Mouse (Mus musculus) heart, embryonic 16.5 days (tissue): ENCODE measurements at regions not wholly inside any gene's neighbourhood (a gene's known extent, or its start where the extent isn't known, plus 50 kb on each side); places are given as distances from the start of the nearest gene placed in this dataset.

ENCODE experiments used
- ATAC-seq: fragments of 200-750 bp; cut with Nextera tagmentation; replicated peaks from 2 replicates; pipeline ENCODE4 v1.8.0; 2017; ENCODE audit warnings: moderate number of reproducible peaks; ENCODE audit not compliant: insufficient read depth, low FRiP score; ENCODE audit errors: extremely low read depth
- H3K27ac ChIP-seq: fragments of 300-500 bp; sonication (generic); 2 replicates; pipeline ENCODE4 v1.5.1; 2014; ENCODE audit warnings: mild to moderate bottlenecking, low read length, control low read depth, moderate library complexity
- H3K27me3 ChIP-seq: fragments of 300-500 bp; sonication (generic); 2 replicates; pipeline ENCODE4 v1.6.1; 2014; ENCODE audit warnings: low read length, mixed read lengths; ENCODE audit not compliant: control insufficient read depth, insufficient read depth
- H3K36me3 ChIP-seq: fragments of 300-500 bp; sonication (generic); 2 replicates; pipeline ENCODE4 v1.6.1; 2014; ENCODE audit not compliant: control insufficient read depth, insufficient read depth
- H3K4me1 ChIP-seq: fragments of 300-500 bp; sonication (generic); 2 replicates; pipeline ENCODE4 v1.6.1; 2014; ENCODE audit warnings: low read length, mixed read lengths; ENCODE audit not compliant: control insufficient read depth, insufficient read depth
- H3K4me2 ChIP-seq: fragments of 300-500 bp; sonication (generic); 2 replicates; pipeline ENCODE4 v1.6.1; 2014; ENCODE audit warnings: low read depth, mild to moderate bottlenecking, control low read depth, low read length
- H3K4me3 ChIP-seq: fragments of 300-500 bp; sonication (generic); 2 replicates; pipeline ENCODE4 v1.5.1; 2014; ENCODE audit warnings: mild to moderate bottlenecking, control low read depth, low read length
- H3K9ac ChIP-seq: fragments of 300-500 bp; sonication (generic); 2 replicates; pipeline ENCODE4 v1.6.1; 2014; ENCODE audit warnings: low read length, control low read depth
- H3K9me3 ChIP-seq: fragments of 300-500 bp; sonication (generic); replicated peaks from 2 replicates; pipeline ENCODE4 v1.6.1; 2016; ENCODE audit warnings: low read length; ENCODE audit not compliant: control insufficient read depth
- WGBS: fragments of 180-500 bp; shearing (Covaris S2); extraction: QIAGEN DNeasy Blood & Tissue Kit; methylation state at CpG from one replicate; pipeline ENCODE4 v1.1.7; 2014; 5-methylcytosine and 5-hydroxymethylcytosine counted together

DNA sequence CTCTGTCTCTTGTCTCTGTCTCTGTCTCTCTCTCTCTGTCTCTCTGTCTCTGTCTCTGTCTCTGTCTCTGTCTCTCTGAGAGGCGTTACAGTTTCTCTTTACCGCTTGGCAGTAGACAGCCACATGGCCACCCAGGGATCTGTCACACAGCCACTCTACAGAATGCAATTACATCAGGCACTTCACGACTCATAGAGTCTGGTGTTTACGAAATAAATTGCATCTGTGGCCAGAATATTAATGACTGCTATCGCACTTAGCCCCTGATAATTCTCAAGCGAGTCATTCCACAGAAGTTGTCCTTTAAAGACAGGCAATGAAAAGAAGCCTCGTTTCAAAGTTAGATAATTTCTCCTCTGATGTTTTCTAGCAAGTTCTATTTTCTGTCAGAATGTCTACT is 170.9 kb upstream of the Phyhipl start:
- Histone ChIP-seq H3K4me1 (no peaks in the 10 kb centered on the region), H3K9me3 (no peaks in the 10 kb centered on the region), H3K36me3 (no peaks in the 10 kb centered on the region), H3K4me2 (no peak overlapping the region), H3K27me3 (no peaks in the 10 kb centered on the region), H3K4me3 (no peak overlapping the region), H3K9ac (no peak overlapping the region), H3K27ac (no peak overlapping the region)
- WGBS = 69% methylated on average over 7 of the region's 7 CpGs
- no peak for ATAC-seq

DNA sequence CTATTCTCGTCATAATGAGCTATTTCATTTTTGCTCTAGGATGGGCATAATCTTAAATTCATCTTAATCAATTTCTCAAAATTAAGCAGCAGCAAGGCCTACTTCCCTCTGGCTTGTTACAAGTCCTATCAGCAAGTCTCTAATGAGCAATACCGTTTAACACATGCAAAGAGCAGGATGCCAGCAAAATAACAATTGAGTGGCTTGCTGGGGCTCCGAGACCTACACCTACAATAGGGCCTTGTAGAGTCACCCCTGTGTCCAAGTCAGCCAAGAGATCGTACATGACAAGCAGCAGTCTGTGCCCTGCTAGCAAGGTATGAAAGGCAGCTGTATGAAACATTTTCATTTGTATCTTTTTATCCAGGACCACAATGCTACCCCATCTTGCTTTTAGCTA is 169.7 kb upstream of the Phyhipl start:
- Histone ChIP-seq H3K4me1 (no peaks in the 10 kb centered on the region), H3K4me2 (no peak overlapping the region), H3K36me3 (no peaks in the 10 kb centered on the region), H3K27me3 (no peaks in the 10 kb centered on the region), H3K9ac (no peak overlapping the region), H3K4me3 (no peak overlapping the region), H3K27ac (no peak overlapping the region), H3K9me3 (no peaks in the 10 kb centered on the region)
- WGBS = 72% methylated on average over 4 of the region's 4 CpGs
- no peak for ATAC-seq

DNA sequence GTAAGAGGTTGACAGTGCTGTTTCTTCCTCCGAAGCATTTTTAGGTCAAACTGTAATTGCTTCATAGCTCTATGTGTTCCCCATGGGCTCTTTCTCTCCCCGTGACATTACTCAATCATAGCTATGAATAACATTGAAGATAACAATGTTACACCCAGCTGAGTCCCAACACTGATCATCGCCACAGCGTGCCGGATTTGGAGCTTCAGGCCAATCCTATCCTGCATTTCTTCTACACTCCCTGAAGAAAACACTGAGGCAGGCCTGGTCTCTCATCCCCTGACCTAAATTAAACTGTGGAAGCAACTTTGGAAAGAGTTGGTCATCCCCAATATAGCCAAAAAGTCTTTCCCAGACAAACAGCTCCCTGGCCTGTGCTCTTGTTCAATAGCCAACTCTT is 168.7 kb upstream of the Phyhipl start:
- H3K4me1 ChIP-seq = no peaks in the 10 kb centered on the region
- no peak overlapping the region for H3K4me3 ChIP-seq
- H3K4me2 ChIP-seq = no peak overlapping the region
- no peak for ATAC-seq
- H3K27ac ChIP-seq = no peak overlapping the region
- no peaks in the 10 kb centered on the region for H3K9me3 ChIP-seq
- no peaks in the 10 kb centered on the region for H3K27me3 ChIP-seq
- no peak overlapping the region for H3K9ac ChIP-seq
- H3K36me3 ChIP-seq = no peaks in the 10 kb centered on the region
- WGBS = 75% methylated on average over 5 of the region's 5 CpGs

DNA sequence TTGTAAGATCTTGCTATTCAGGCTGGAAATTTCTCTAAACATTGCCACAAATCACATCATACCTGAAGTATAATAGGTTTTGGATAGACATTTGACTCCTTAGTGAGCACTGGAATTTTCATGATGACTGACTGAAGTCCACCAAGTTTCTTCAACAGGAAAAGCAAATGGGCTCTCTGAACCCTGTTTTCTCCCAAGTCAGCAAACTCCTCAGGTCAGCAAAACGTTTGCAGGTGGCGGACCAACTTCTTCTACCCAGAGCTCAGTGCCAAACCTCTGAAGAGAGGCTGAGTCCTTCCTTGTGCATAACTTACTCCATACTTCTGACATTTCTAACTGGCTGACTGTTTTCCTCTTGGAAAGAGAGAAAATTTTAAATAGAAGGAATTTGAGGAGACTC is 164.2 kb upstream of the Phyhipl start:
- Histone ChIP-seq H3K4me3 (no peak overlapping the region), H3K4me1 (no peaks in the 10 kb centered on the region), H3K4me2 (no peak overlapping the region), H3K9me3 (no peaks in the 10 kb centered on the region), H3K27me3 (no peaks in the 10 kb centered on the region), H3K27ac (no peak overlapping the region), H3K36me3 (no peaks in the 10 kb centered on the region), H3K9ac (no peak overlapping the region)
- WGBS = 77% methylated on average over 2 of the region's 2 CpGs
- no peak for ATAC-seq

DNA sequence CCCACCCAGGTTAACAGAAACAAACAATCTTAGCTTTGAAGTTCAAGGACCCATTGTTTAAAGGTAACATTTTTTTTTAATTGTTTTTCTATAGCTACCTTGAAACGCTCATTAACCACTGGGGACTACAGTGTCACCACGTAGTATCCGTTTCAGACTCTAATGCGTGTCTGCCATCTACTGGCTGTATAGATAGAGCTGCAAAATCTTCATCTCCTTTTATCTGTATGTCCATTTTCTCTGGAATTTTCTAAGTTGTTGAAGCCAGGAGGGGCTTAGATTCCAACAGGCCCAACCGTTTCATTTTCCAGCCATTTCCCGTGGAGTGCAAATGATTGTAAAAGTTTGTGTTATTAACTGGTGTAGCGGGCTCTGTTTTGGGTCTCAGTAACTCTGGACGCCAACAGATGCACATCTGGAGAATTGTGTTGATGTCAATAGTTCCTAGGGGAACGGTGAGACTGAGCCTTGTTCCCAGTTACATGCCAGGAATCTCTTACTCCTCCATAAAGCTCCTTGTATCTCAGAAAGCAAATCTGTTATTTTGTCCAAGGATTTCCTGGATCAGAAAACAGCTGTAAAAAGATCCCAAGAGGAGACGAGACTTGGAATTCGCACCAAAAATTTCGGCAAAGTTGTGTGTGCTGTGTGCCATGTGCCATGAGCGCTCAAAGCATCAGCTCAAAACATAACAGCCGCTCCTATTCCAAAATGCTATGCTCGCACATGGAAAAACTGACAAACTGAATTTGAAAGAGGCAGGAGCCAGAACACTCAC is 158.8 kb upstream of the Phyhipl start:
- Histone ChIP-seq H3K4me1 (no peaks in the 10 kb centered on the region), H3K4me3 (no peak overlapping the region), H3K36me3 (no peaks in the 10 kb centered on the region), H3K9ac (no peak overlapping the region), H3K27ac (no peak overlapping the region), H3K9me3 (no peaks in the 10 kb centered on the region), H3K27me3 (no peaks in the 10 kb centered on the region), H3K4me2 (no peak overlapping the region)
- WGBS = 53% methylated on average over 15 of the region's 15 CpGs
- ATAC-seq = no peak

DNA sequence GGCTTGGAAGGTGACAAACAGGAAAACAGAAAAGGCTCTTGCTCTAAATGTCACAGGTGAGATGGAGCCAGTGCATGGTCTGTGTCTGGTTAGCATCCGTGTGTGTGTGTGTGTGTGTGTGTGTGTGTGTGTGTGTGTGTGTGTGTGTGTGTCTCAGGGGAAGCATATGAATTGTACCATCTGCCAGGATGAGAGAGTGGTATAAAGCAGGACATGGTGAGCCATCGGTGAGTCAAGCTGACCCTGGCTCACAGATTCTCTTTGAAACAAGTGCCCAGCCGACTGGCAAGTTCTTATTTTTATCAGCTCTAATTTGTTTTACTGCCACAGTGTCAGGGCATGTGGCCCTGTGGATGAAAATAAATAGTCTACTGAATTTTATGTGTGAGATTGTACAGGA is 153.6 kb upstream of the Phyhipl start:
- 53% methylated on average over 3 of the region's 3 CpGs for WGBS
- no peak overlapping the region for H3K4me3 ChIP-seq
- no peaks in the 10 kb centered on the region for H3K27me3 ChIP-seq
- no peak overlapping the region for H3K4me2 ChIP-seq
- H3K4me1 ChIP-seq = no peaks in the 10 kb centered on the region
- H3K9me3 ChIP-seq = no peaks in the 10 kb centered on the region
- H3K27ac ChIP-seq = no peak overlapping the region
- no peak overlapping the region for H3K9ac ChIP-seq
- no peaks in the 10 kb centered on the region for H3K36me3 ChIP-seq
- no peak for ATAC-seq

DNA sequence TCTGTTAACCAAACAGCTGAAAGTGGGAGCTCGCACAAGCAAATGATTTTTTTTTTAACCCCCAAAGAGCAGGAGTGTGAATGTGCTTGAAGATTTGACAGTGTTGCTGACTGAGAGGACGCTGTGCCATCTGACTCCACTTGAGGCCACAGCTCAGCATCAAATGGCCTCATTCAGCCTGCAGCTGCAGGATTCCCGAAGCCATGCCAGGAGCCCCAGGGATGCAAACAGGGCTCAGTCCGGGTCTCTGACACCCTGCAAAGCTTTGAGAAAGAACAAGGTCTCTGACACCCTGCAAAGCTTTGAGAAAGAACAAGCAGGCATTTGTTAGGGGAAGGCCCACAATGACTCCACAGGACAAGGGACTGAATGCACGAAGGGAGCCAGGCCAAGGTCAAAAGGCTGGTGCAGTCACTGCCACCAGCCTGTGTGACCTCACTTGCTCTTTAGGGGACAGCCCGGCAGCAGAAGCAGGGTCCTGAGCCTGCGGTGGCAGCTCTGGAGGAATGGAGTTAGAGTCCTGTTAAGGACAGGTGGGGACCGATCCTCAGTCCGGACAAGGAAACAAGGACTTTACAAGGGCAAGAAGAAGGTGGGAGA is 151.1 kb upstream of the Phyhipl start:
- no peak for ATAC-seq
- H3K9ac ChIP-seq = no peak overlapping the region
- no peak overlapping the region for H3K27ac ChIP-seq
- no peak overlapping the region for H3K4me3 ChIP-seq
- no peak overlapping the region for H3K4me2 ChIP-seq
- H3K27me3 ChIP-seq = no peaks in the 10 kb centered on the region
- 48% methylated on average over 9 of the region's 9 CpGs for WGBS
- no peaks in the 10 kb centered on the region for H3K4me1 ChIP-seq
- no peaks in the 10 kb centered on the region for H3K36me3 ChIP-seq
- no peaks in the 10 kb centered on the region for H3K9me3 ChIP-seq

DNA sequence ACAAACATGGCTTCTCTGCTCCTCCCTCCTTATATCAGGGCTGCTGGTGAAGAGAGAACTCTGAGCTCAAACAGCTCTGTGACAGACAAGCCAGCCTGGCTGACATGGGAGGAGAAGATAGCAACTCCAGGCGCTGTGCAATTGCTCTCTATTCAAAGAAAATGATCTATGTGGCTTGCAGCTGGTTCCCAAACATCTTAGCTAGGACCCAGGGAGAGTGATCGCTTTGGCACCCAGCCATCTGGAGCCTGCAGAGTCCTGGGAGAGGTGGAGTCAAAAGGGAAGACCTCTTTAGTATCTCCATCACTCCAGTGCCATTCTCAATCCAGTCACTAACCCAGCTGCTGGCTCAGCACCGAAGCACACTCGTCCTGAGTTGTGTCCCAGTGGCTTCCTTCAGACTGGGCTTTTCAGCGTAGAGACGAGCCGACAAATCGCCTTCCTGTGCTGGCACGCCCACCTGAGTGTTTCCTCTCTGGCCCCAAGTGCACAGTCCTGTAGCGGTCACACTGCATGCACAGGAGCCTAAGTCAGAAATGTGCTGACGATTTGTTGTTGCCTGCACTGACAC is 145.1 kb upstream of the Phyhipl start:
- Histone ChIP-seq H3K4me2 (no peak overlapping the region; the same call in 1 of the 2 replicates), H3K4me1 (no peaks in the 10 kb centered on the region), H3K36me3 (no peaks in the 10 kb centered on the region), H3K9ac (no peak overlapping the region), H3K9me3 (no peaks in the 10 kb centered on the region), H3K4me3 (no peak overlapping the region), H3K27me3 (no peaks in the 10 kb centered on the region), H3K27ac (no peak overlapping the region)
- no peak for ATAC-seq
- WGBS = 44% methylated on average over 11 of the region's 11 CpGs

DNA sequence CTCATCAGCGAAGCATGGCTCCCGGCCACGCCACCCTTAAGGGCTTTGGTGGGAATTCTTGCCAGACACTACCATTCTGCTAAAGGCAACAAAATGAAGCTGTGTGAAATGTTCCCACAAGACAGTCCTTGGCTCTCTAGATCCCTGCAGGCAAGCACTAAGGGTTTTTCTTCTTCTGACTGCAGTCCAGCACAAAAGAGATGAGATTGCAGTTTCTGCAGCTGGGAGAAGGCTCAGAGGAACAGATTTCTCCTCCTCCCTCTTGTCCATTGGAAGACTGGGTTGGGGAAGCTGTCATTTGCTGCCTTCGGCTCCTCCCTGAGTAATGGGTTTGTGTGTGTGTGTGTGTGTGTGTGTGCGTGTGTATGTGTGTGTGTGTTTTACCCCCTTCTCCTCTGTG is 144.1 kb upstream of the Phyhipl start:
- Histone ChIP-seq H3K27ac (no peak overlapping the region), H3K9me3 (no peaks in the 10 kb centered on the region), H3K4me1 (no peaks in the 10 kb centered on the region), H3K36me3 (no peaks in the 10 kb centered on the region), H3K27me3 (no peaks in the 10 kb centered on the region), H3K9ac (no peak overlapping the region), H3K4me2 (no peak overlapping the region), H3K4me3 (no peak overlapping the region)
- 76% methylated on average over 5 of the region's 5 CpGs for WGBS
- ATAC-seq = no peak
